Mouse (Mus musculus): ENCODE data around the gene Slc25a24. TPM values are rescaled to one million over a fixed set of nuclear protein-coding genes. Genes with fewer than 3 reads are reported as not detected.

Slc25a24 gene
- polyA plus RNA-seq, 1 experiment = 16.2 TPM

- no peaks in the 10 kb centered on the region for H3K27me3 ChIP-seq (ENCODE audit: control insufficient read depth, insufficient read depth, low read length, poor library complexity, severe bottlenecking)
- no peaks in the 10 kb centered on the region; the same call in 1 of the 2 replicates for H3K9me3 ChIP-seq (replicated peaks; ENCODE audit: control insufficient read depth, insufficient read depth, low read length, poor library complexity, severe bottlenecking)
- TF ChIP-seq POLR2A (IDR thresholded peaks at IDR 0.05; ENCODE audit: insufficient read depth, low read length) (no peak), CTCF (IDR thresholded peaks at IDR 0.05; ENCODE audit: low read depth, low read length) (no peak), EP300 (IDR thresholded peaks at IDR 0.05; ENCODE audit: insufficient read depth, low read depth, low read length) (no peak)
- H3K27ac ChIP-seq (ENCODE audit: insufficient read depth, low read length) = no peak overlapping the region
- H3K36me3 ChIP-seq (ENCODE audit: control insufficient read depth, insufficient read depth, low read length, poor library complexity, severe bottlenecking) = no peaks in the 10 kb centered on the region
- no peak overlapping the region for H3K9ac ChIP-seq (ENCODE audit: low read depth, poor library complexity, severe bottlenecking)
- no peak overlapping the region for H3K4me3 ChIP-seq (ENCODE audit: low read depth, low read length)
- no peaks in the 10 kb centered on the region for H3K4me1 ChIP-seq (ENCODE audit: control insufficient read depth, insufficient read depth, low read length)
Measured at GRCm38 (mm10) chr3:109157481-109157880, 34.5 kb downstream of the Slc25a24 start.

- Histone ChIP-seq H3K27me3 (ENCODE audit: control insufficient read depth, insufficient read depth, low read length, poor library complexity, severe bottlenecking) (no peaks in the 10 kb centered on the region), H3K4me3 (ENCODE audit: low read depth, low read length) (no peak overlapping the region), H3K4me1 (ENCODE audit: control insufficient read depth, insufficient read depth, low read length) (no peaks in the 10 kb centered on the region), H3K9ac (ENCODE audit: low read depth, poor library complexity, severe bottlenecking) (no peak overlapping the region), H3K9me3 (replicated peaks; ENCODE audit: control insufficient read depth, insufficient read depth, low read length, poor library complexity, severe bottlenecking) (no peaks in the 10 kb centered on the region), H3K27ac (ENCODE audit: insufficient read depth, low read length) (no peak overlapping the region), H3K36me3 (ENCODE audit: control insufficient read depth, insufficient read depth, low read length, poor library complexity, severe bottlenecking) (no peaks in the 10 kb centered on the region)
- TF ChIP-seq EP300 (IDR thresholded peaks at IDR 0.05; ENCODE audit: insufficient read depth, low read depth, low read length) (no peak), CTCF (IDR thresholded peaks at IDR 0.05; ENCODE audit: low read depth, low read length) (no peak), POLR2A (IDR thresholded peaks at IDR 0.05; ENCODE audit: insufficient read depth, low read length) (no peak)
Measured at GRCm38 (mm10) chr3:109164088-109164487, 41.1 kb downstream of the Slc25a24 start.

- Histone ChIP-seq H3K4me1 (ENCODE audit: control insufficient read depth, insufficient read depth, low read length) (no peaks in the 10 kb centered on the region), H3K36me3 (ENCODE audit: control insufficient read depth, insufficient read depth, low read length, poor library complexity, severe bottlenecking) (no peaks in the 10 kb centered on the region), H3K27ac (ENCODE audit: insufficient read depth, low read length) (no peak overlapping the region), H3K4me3 (ENCODE audit: low read depth, low read length) (no peak overlapping the region), H3K9ac (ENCODE audit: low read depth, poor library complexity, severe bottlenecking) (no peak overlapping the region), H3K27me3 (ENCODE audit: control insufficient read depth, insufficient read depth, low read length, poor library complexity, severe bottlenecking) (no peaks in the 10 kb centered on the region), H3K9me3 (replicated peaks; ENCODE audit: control insufficient read depth, insufficient read depth, low read length, poor library complexity, severe bottlenecking) (no peaks in the 10 kb centered on the region)
- TF ChIP-seq POLR2A (IDR thresholded peaks at IDR 0.05; ENCODE audit: insufficient read depth, low read length) = no peak
- TF ChIP-seq EP300 (IDR thresholded peaks at IDR 0.05; ENCODE audit: insufficient read depth, low read depth, low read length) = no peak
- TF ChIP-seq CTCF (IDR thresholded peaks at IDR 0.05; ENCODE audit: low read depth, low read length) = no peak
Measured at GRCm38 (mm10) chr3:109164644-109165043, 41.7 kb downstream of the Slc25a24 start.

GRCm38 (mm10) chr3:109165214-109165829 is 42.4 kb downstream of the Slc25a24 start:
- H3K9me3 ChIP-seq (replicated peaks; ENCODE audit: control insufficient read depth, insufficient read depth, low read length, poor library complexity, severe bottlenecking) = no peaks in the 10 kb centered on the region
- H3K4me1 ChIP-seq (ENCODE audit: control insufficient read depth, insufficient read depth, low read length) = no peaks in the 10 kb centered on the region
- H3K4me3 ChIP-seq (ENCODE audit: low read depth, low read length) = no peak overlapping the region
- TF ChIP-seq EP300 (IDR thresholded peaks at IDR 0.05; ENCODE audit: insufficient read depth, low read depth, low read length) (no peak), POLR2A (IDR thresholded peaks at IDR 0.05; ENCODE audit: insufficient read depth, low read length) (no peak), CTCF (IDR thresholded peaks at IDR 0.05; ENCODE audit: low read depth, low read length) (no peak)
- no peaks in the 10 kb centered on the region for H3K27me3 ChIP-seq (ENCODE audit: control insufficient read depth, insufficient read depth, low read length, poor library complexity, severe bottlenecking)
- H3K27ac ChIP-seq (ENCODE audit: insufficient read depth, low read length) = no peak overlapping the region
- H3K9ac ChIP-seq (ENCODE audit: low read depth, poor library complexity, severe bottlenecking) = no peak overlapping the region
- no peaks in the 10 kb centered on the region for H3K36me3 ChIP-seq (ENCODE audit: control insufficient read depth, insufficient read depth, low read length, poor library complexity, severe bottlenecking)

- TF ChIP-seq EP300 (IDR thresholded peaks at IDR 0.05; ENCODE audit: insufficient read depth, low read depth, low read length) (no peak), CTCF (IDR thresholded peaks at IDR 0.05; ENCODE audit: low read depth, low read length) (no peak), POLR2A (IDR thresholded peaks at IDR 0.05; ENCODE audit: insufficient read depth, low read length) (no peak)
Measured at GRCm38 (mm10) chr3:109169121-109169520, 46.2 kb downstream of the Slc25a24 start.

GRCm38 (mm10) chr3:109171070-109171778 is 48.3 kb downstream of the Slc25a24 start:
- Histone ChIP-seq H3K4me3 (ENCODE audit: low read depth, low read length) (no peak overlapping the region), H3K4me1 (ENCODE audit: control insufficient read depth, insufficient read depth, low read length) (no peaks in the 10 kb centered on the region), H3K27me3 (ENCODE audit: control insufficient read depth, insufficient read depth, low read length, poor library complexity, severe bottlenecking) (no peaks in the 10 kb centered on the region), H3K36me3 (ENCODE audit: control insufficient read depth, insufficient read depth, low read length, poor library complexity, severe bottlenecking) (no peaks in the 10 kb centered on the region), H3K9me3 (replicated peaks; ENCODE audit: control insufficient read depth, insufficient read depth, low read length, poor library complexity, severe bottlenecking) (no peaks in the 10 kb centered on the region), H3K27ac (ENCODE audit: insufficient read depth, low read length) (no peak overlapping the region), H3K9ac (ENCODE audit: low read depth, poor library complexity, severe bottlenecking) (no peak overlapping the region)
- TF ChIP-seq POLR2A (IDR thresholded peaks at IDR 0.05; ENCODE audit: insufficient read depth, low read length) = no peak
- TF ChIP-seq EP300 (IDR thresholded peaks at IDR 0.05; ENCODE audit: insufficient read depth, low read depth, low read length) = no peak
- TF ChIP-seq CTCF (IDR thresholded peaks at IDR 0.05; ENCODE audit: low read depth, low read length) = peak; percentile 72

More at GRCm38 (mm10) chr3:109169121-109169520, 46.2 kb downstream of the Slc25a24 start:
- H3K27ac ChIP-seq (ENCODE audit: insufficient read depth, low read length) = no peak overlapping the region
- no peaks in the 10 kb centered on the region for H3K4me1 ChIP-seq (ENCODE audit: control insufficient read depth, insufficient read depth, low read length)
- H3K4me3 ChIP-seq (ENCODE audit: low read depth, low read length) = no peak overlapping the region
- no peak overlapping the region for H3K9ac ChIP-seq (ENCODE audit: low read depth, poor library complexity, severe bottlenecking)
- H3K36me3 ChIP-seq (ENCODE audit: control insufficient read depth, insufficient read depth, low read length, poor library complexity, severe bottlenecking) = no peaks in the 10 kb centered on the region
- H3K27me3 ChIP-seq (ENCODE audit: control insufficient read depth, insufficient read depth, low read length, poor library complexity, severe bottlenecking) = no peaks in the 10 kb centered on the region
- H3K9me3 ChIP-seq (replicated peaks; ENCODE audit: control insufficient read depth, insufficient read depth, low read length, poor library complexity, severe bottlenecking) = no peaks in the 10 kb centered on the region
